Mouse (Mus musculus): ENCODE results near the gene Homer2.

The Homer2 gene

GRCm38 (mm10) chr7:81649270-81649669 lies 58.1 kb downstream of the Homer2 start:
- no peak for DNase-seq

GRCm38 (mm10) chr7:81647959-81648358 lies 59.4 kb downstream of the Homer2 start:
- DNase-seq = no peak

- DNase-seq = peak; percentile 51
These were observed 62.6 kb downstream of the Homer2 start for GRCm38 (mm10) chr7:81644551-81645235.

GRCm38 (mm10) chr7:81641101-81641500 lies 66.2 kb downstream of the Homer2 start:
- no peak for DNase-seq

GRCm38 (mm10) chr7:81632586-81632985 lies 74.7 kb downstream of the Homer2 start:
- DNase-seq = no peak

GRCm38 (mm10) chr7:81631261-81631660 lies 76.1 kb downstream of the Homer2 start:
- no peak for DNase-seq

GRCm38 (mm10) chr7:81626460-81626859 lies 80.9 kb downstream of the Homer2 start:
- DNase-seq = no peak

DNA sequence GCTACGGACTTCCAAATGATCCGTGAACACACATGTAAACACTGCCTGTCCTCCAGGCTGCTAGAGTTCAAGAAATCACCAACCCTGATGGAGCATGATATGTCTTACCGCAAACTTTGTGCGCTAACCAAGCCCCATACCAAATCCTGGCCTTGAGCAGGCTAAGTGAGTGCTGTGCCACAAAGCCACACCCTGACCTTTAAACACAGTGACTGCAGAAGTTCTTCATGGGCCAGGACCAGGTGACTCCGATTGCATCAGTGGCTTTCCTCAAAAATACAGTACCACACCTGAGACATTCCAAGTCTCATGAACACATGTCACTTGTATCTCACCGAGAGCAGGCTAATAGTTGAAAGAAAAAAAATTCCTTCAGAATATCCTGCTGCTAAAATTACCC lies 83.6 kb downstream of the Homer2 start:
- DNase-seq = no peak

- DNase-seq = no peak
These were observed 84.5 kb downstream of the Homer2 start for GRCm38 (mm10) chr7:81622793-81623192.

DNA sequence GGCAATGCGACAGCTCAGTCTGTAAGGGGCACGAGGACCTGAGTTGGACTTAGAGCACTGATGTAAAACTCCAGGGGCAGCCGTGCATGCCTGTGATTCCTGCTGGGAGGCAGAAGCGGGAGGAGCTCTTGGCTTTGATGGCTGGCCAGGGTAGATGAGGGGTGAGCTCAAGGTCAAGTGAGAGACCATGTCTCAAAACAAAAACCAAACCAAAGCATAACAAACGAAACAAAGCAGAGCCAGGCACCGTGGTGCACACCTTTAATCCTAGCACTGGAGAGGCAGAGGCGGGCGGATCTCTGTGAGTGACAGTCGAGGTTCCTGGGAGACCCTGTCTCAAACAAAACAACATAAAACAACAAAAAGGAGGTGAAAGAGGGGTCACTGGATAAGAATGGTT lies 92.3 kb downstream of the Homer2 start:
- no peak for DNase-seq

DNA sequence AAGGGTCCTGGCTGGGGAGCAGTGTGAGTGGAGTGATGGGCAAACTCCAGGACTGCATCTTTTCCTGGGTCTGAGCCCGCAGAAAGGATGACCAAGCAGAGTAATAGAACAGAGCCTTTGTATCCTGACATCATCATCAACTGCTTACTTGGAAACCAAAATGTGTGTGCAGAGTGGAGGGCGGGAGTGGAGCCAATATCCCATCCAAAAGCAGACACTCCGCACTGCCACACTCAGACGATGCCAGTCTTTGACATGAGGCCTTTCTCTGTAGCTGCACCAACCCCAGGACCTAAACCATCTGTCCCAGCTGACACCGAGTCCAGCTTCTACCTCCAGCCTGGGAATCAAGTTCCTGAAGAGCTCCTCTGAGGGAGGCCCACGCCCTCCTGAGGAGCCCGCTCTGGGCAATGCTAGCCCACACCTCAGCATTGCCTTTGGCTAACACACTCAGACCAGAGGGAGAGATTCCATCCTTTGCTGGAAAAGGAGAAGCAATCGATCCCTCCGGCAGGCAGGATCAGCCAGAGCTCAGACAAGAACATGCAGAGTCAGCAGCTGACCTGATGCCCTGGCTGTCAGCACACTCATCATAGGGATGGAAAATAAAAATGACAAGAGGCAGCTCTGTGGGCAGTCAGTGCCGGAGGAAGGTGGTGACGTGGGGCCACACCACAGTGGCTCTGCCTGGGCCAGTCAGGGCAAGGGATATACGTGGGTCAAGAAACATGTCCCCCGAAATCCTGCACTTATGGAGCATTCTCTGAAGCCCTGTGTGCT lies 94.3 kb downstream of the Homer2 start:
- DNase-seq = no peak

- DNase-seq = no peak
These were observed 97.2 kb downstream of the Homer2 start for GRCm38 (mm10) chr7:81610125-81610524.

- DNase-seq = no peak
These were observed 100.9 kb downstream of the Homer2 start for GRCm38 (mm10) chr7:81606452-81606851.

DNA sequence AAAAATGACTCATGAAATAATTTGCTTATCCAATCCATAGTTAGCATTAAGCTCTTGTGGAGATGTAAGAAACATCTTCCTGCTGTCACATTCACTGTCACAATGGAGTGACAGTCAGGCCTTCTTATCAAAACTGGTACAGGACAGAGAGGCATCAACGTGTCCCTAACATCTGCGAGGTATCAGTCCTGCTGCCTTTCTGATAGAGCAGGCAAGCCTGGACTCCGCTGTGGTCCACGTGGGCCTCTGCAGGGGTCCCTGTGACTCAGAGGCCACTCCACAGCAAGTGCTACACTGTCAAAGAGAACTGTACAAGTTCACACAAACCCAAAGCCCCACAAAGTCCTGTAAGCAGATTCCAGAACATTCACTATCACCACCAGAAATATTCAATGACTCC lies 101.8 kb downstream of the Homer2 start:
- DNase-seq = no peak

DNA sequence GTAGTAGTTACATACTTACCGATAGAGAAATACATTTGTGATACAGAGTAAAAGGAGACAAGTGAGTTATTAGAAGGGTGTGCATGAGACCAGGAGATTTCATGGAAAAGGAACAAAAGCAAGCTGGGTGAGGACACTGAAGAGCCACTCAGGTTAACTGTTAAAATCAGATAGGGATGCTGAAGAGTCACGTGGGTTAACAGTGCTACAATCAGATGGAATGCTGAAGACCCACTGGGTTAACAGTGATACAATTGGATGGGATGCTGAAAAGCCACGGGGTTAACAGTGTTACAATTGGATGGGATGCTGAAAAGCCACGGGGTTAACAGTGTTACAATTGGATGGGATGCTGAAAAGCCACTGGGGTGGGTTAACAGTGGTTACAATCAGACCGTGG lies 102.3 kb downstream of the Homer2 start:
- DNase-seq = no peak

GRCm38 (mm10) chr7:81599379-81600280 lies 107.7 kb downstream of the Homer2 start:
- no peak for DNase-seq

DNA sequence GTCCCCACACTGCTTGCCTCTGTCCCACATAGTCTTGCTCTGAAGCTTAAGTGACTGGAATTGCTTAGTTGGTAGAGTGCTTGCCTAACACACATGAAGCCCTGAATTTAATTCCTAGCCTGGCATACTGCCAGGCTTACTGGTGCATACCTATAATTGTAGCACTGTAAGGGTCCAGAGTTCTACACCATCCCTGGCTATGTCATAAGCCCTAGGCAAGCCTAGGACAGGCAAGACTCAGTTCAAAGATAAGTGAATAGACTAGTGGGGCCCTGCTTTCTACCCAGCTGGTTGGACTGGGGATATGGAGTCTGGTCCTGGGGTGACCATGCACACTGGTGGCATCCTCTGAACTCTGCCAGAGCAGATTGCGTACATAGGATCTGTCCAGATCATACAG lies 109.7 kb downstream of the Homer2 start:
- DNase-seq = no peak

DNA sequence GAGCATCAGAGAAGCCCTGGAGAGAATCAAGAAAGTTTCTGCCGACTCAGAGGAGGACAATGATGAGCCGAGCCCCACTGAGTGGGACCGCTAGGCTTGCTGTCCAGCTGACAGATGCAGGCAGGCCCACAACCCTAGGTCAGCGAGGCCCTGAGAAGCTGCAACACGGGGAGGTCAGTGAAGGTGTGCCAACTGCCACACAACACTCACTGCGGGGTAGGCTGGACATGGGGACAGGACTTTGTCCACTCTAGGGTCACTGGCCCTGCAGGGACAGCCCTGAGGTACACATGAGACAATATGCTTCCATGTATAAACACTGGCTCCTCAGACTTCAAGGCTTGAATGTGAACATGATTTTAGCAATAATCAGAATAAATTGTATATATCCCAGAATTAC lies 111.2 kb downstream of the Homer2 start:
- DNase-seq = no peak

DNA sequence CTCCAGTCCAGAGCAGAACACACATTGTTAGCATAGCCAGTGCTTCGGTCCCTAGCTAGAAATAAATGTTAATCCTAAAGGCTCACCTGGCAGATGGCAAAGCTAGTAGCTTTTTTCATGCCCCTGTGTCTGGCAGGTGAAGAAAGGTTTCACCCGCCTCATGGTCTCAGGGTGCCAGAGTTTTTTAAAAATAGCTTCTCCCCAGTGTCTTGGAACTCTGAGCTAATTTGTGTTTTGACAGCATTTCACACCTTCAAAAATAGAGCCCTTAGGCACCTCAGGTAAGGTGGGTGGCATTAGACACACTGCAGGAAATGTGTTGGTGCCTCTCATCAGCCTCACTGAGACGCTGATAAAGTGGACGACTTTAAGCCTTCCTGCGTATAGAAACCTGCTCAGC lies 112.3 kb downstream of the Homer2 start:
- no peak for DNase-seq

GRCm38 (mm10) chr7:81593387-81593786 lies 113.9 kb downstream of the Homer2 start:
- DNase-seq = no peak

DNA sequence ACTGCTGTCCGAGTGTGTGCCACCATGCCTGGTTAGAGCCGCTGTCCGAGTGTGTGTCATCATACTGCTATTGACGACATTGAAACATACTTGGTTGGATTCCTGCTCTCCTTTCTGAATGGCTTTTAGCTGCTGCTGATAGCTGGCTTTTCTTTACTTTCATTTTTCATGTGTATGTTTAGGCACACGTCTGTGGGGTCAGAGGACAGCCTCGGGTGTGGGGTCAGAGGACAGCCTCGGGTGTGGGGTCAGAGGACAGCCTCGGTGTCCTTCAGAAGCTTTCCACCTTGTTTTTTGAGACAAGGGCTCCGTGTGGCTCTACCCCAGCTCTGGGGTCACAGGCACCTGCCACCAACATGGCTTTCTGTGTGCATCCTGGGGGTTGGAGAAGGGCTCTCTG lies 114.6 kb downstream of the Homer2 start:
- no peak for DNase-seq

GRCm38 (mm10) chr7:81587238-81587637 lies 120.1 kb downstream of the Homer2 start:
- DNase-seq = no peak

DNA sequence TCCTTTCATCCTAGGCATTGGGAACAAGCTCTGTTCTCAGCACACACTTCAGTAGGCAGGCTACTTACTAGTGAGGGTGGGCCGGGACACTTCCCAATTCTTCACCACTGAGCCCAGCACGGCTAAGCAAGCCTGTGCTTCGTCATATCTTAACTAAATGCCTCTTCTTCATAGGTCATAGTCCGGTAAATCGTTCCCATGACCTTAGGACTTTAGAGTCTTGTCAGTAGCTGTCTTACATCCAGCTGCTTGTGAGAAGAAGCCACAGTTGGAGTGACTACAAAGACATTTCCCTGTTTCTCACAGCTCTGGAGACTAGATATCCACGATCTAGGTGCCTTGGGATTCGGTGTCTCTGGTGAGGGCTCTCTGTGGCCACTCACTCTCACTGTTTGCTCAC lies 122.0 kb downstream of the Homer2 start:
- no peak for DNase-seq

GRCm38 (mm10) chr7:81583512-81583911 lies 123.8 kb downstream of the Homer2 start:
- no peak for DNase-seq

All from cerebellum, adult 8-10 months (tissue).